Mouse (Mus musculus) bone marrow, adult 2 months (tissue): ENCODE results near the gene Farsb. TPM values are rescaled to one million over a fixed set of nuclear protein-coding genes. Genes with fewer than 3 reads are reported as not detected.

Experiments used
- H3K27ac ChIP-seq: fragments of 200-500 bp; 2 replicates; pipeline ENCODE4 v1.5.1; 2012; ENCODE audit warnings: low read depth, mild to moderate bottlenecking, control low read depth, inconsistent platforms, low read length; ENCODE audit not compliant: control insufficient read depth, poor library complexity, insufficient read depth
- H3K4me1 ChIP-seq: fragments of 200-500 bp; 2 replicates; pipeline ENCODE4 v1.6.1; 2011; ENCODE audit warnings: low read length; ENCODE audit not compliant: control insufficient read depth, insufficient read depth
- H3K4me3 ChIP-seq: fragments of 200-500 bp; replicated peaks from 2 replicates; pipeline ENCODE3; 2011; ENCODE audit warnings: mild to moderate bottlenecking, low read depth, low read length, control low read depth; ENCODE audit not compliant: control insufficient read depth
- CTCF ChIP-seq: fragments of 200-500 bp; IDR thresholded peaks from 2 replicates; pipeline ENCODE4 v1.5.1; 2011; ENCODE audit warnings: low read length, control low read depth; ENCODE audit not compliant: control insufficient read depth, insufficient read depth
- POLR2A ChIP-seq: fragments of 200-500 bp; IDR thresholded peaks from 2 replicates; pipeline ENCODE4 v1.6.1; 2011; ENCODE audit warnings: low read depth, mild to moderate bottlenecking, control low read depth, low read length, borderline replicate concordance; ENCODE audit not compliant: control insufficient read depth
- WGBS: fragments of 180-500 bp; shearing (Covaris S2); methylation state at CpG from one replicate; pipeline ENCODE4 v1.1.7; 2018; 5-methylcytosine and 5-hydroxymethylcytosine counted together
- polyA plus RNA-seq: library from polyadenylated mRNA; stranded (reverse); fragments of >200 nt; gene quantifications from 2 replicates; pipeline ENCODE4 v1.2.4, GENCODE M21; 2011; ENCODE audit warnings: low replicate concordance; ENCODE audit not compliant: missing spikeins, insufficient read depth, insufficient read length

Gene Farsb
- polyA plus RNA-seq, 1 experiment, result 48.6 TPM

GRCm38 (mm10) chr1:78433472-78433871 is 55.2 kb downstream of the Farsb start:
- no peak for TF ChIP-seq CTCF
- no peak for TF ChIP-seq POLR2A
- 87% methylated on average over 9 of the region's 9 CpGs for WGBS
- Histone ChIP-seq H3K27ac (no peak overlapping the region), H3K4me1 (no peaks in the 10 kb centered on the region), H3K4me3 (no peak overlapping the region)

GRCm38 (mm10) chr1:78428851-78429250 is 59.8 kb downstream of the Farsb start:
- H3K27ac ChIP-seq, result no peak overlapping the region
- no peak overlapping the region for H3K4me3 ChIP-seq
- H3K4me1 ChIP-seq, result no peaks in the 10 kb centered on the region
- 93% methylated on average over 11 of the region's 11 CpGs for WGBS
- no peak for TF ChIP-seq POLR2A
- TF ChIP-seq CTCF, result no peak

- WGBS, result 79% methylated on average over 3 of the region's 3 CpGs
Measured at GRCm38 (mm10) chr1:78426841-78427240, 61.9 kb downstream of the Farsb start.

GRCm38 (mm10) chr1:78425793-78426700 is 62.6 kb downstream of the Farsb start:
- WGBS, result 85% methylated on average over 7 of the region's 7 CpGs
- no peak for TF ChIP-seq POLR2A
- TF ChIP-seq CTCF, result no peak
- Histone ChIP-seq H3K4me3 (no peak overlapping the region), H3K27ac (no peak overlapping the region), H3K4me1 (peaks cover 1% of the 10 kb centered on the region; the same call in 1 of the 2 replicates)

More at GRCm38 (mm10) chr1:78426841-78427240, 61.9 kb downstream of the Farsb start:
- no peak for TF ChIP-seq CTCF
- TF ChIP-seq POLR2A, result no peak
- Histone ChIP-seq H3K4me3 (no peak overlapping the region), H3K4me1 (peaks cover 1% of the 10 kb centered on the region; the same call in 1 of the 2 replicates), H3K27ac (no peak overlapping the region)

GRCm38 (mm10) chr1:78425309-78425708 is 63.4 kb downstream of the Farsb start:
- 90% methylated on average over 7 of the region's 7 CpGs for WGBS
- Histone ChIP-seq H3K27ac (no peak overlapping the region), H3K4me3 (no peak overlapping the region), H3K4me1 (peaks cover 1% of the 10 kb centered on the region; the same call in 1 of the 2 replicates)
- TF ChIP-seq POLR2A (no peak), CTCF (no peak)

GRCm38 (mm10) chr1:78424848-78425247 is 63.8 kb downstream of the Farsb start:
- no peak overlapping the region for H3K27ac ChIP-seq
- 88% methylated on average over 4 of the region's 4 CpGs for WGBS
- no peak overlapping the region for H3K4me3 ChIP-seq
- H3K4me1 ChIP-seq, result peaks cover 1% of the 10 kb centered on the region; the same call in 1 of the 2 replicates
- no peak for TF ChIP-seq CTCF
- TF ChIP-seq POLR2A, result no peak

- Histone ChIP-seq H3K4me1 (peaks cover 1% of the 10 kb centered on the region; the same call in 1 of the 2 replicates), H3K4me3 (no peak overlapping the region), H3K27ac (peak overlapping the region; percentile 65)
- WGBS, result 72% methylated on average over 2 of the region's 2 CpGs
- TF ChIP-seq CTCF, result no peak
- no peak for TF ChIP-seq POLR2A
Measured at GRCm38 (mm10) chr1:78422576-78422975, 66.1 kb downstream of the Farsb start.

GRCm38 (mm10) chr1:78421749-78422148 is 66.9 kb downstream of the Farsb start:
- H3K4me1 ChIP-seq, result peaks cover 1% of the 10 kb centered on the region; the same call in 1 of the 2 replicates
- 85% methylated on average over 5 of the region's 5 CpGs for whole genome bisulfite sequencing
- no peak overlapping the region for H3K4me3 ChIP-seq
- TF ChIP-seq POLR2A (no peak), CTCF (no peak)
- no peak overlapping the region for H3K27ac ChIP-seq

- TF ChIP-seq CTCF (no peak), POLR2A (no peak)
- WGBS, result 84% methylated on average over 6 of the region's 6 CpGs
- H3K4me1 ChIP-seq, result peaks cover 1% of the 10 kb centered on the region; the same call in 1 of the 2 replicates
- H3K4me3 ChIP-seq, result no peak overlapping the region
- H3K27ac ChIP-seq, result no peak overlapping the region
Measured at GRCm38 (mm10) chr1:78420271-78420670, 68.4 kb downstream of the Farsb start.
